Mouse (Mus musculus): ENCODE results near the gene Trarg1. TPM values are rescaled to one million over a fixed set of nuclear protein-coding genes. Genes with fewer than 3 reads are reported as not detected.
"Not testable (repeated sequence)": the region's sequence is repeated elsewhere in the genome, so short reads cannot be mapped to it uniquely, and the experiment has no call there.

The Trarg1 gene
- 0.11 and 0.26 TPM in 2 replicates for polyA plus RNA-seq (2014; fragmentation: Nextera tagmentation; extraction: Ambion mirVana)

DNA sequence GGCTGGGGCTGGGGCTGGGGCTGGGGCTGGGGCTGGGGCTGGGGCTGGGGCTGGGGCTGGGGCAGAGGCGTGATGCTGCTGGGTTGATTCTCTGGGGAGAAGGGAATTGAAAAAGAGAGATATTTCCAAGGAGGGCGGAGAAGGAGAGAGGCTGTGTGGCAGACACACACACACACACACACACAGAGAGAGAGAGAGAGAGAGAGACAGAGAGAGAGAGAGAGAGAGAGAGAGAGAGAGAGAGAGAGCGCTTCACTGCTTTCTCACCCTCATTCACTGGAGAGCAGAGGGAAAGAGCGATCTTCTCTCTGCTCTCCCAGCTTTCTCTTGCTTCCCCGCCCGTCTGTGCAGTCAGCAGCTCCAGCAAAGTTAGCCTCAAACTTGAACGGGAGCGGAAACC, at the start of gene Trarg1:
Trarg1 (plus strand) TSS at position 301 of the 400 bp plus-strand sequence.
- H3K9me3 ChIP-seq (ENCODE audit: control insufficient read depth, low read length); DNase-seq; H3K36me3 ChIP-seq (ENCODE audit: control insufficient read depth, insufficient read depth, low read length); H3K27me3 ChIP-seq (ENCODE audit: control insufficient read depth, insufficient read depth, low read length); H3K4me3 ChIP-seq (replicated peaks; ENCODE audit: low read depth, low read length); H3K9ac ChIP-seq (replicated peaks; ENCODE audit: low read length); H3K4me1 ChIP-seq (ENCODE audit: control insufficient read depth, insufficient read depth, low read length); H3K27ac ChIP-seq (replicated peaks; ENCODE audit: low read depth, low read length); H3K4me2 ChIP-seq (ENCODE audit: low read length); ATAC-seq (ENCODE audit: low FRiP score, low TSS enrichment): not testable (repeated sequence)
- 43% methylated on average over 7 of the region's 8 CpGs for WGBS

DNA sequence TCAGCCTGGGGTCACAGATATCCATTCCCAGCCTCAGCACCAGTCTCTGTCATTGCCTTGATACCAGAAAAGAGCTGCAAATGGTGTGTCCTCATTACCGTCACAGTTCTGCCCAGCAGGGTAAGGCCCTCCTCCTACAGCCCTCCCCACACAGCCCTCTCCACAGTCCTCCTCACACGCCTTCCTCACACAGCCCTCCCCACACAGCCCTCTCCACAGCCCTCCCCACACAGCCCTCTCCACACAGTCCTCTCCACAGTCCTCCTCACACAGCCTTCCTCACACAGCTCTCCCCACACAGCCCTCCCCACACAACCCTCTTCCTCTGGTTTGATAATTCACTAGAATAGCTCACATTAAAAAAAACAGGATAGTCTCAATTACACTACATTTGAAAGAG, 49.6 kb upstream of the Trarg1 start:
- DNase-seq = no peak
- Histone ChIP-seq H3K4me3 (replicated peaks; ENCODE audit: low read depth, low read length) (no peak overlapping the region), H3K27ac (replicated peaks; ENCODE audit: low read depth, low read length) (no peak overlapping the region), H3K27me3 (ENCODE audit: control insufficient read depth, insufficient read depth, low read length) (no peaks in the 10 kb centered on the region), H3K4me1 (ENCODE audit: control insufficient read depth, insufficient read depth, low read length) (no peaks in the 10 kb centered on the region), H3K4me2 (ENCODE audit: low read length) (no peak overlapping the region), H3K9ac (replicated peaks; ENCODE audit: low read length) (no peak overlapping the region), H3K9me3 (ENCODE audit: control insufficient read depth, low read length) (no peaks in the 10 kb centered on the region), H3K36me3 (ENCODE audit: control insufficient read depth, insufficient read depth, low read length) (no peaks in the 10 kb centered on the region)
- WGBS = 43% methylated on average over 2 of the region's 2 CpGs
- ATAC-seq (ENCODE audit: low FRiP score, low TSS enrichment) = no peak

DNA sequence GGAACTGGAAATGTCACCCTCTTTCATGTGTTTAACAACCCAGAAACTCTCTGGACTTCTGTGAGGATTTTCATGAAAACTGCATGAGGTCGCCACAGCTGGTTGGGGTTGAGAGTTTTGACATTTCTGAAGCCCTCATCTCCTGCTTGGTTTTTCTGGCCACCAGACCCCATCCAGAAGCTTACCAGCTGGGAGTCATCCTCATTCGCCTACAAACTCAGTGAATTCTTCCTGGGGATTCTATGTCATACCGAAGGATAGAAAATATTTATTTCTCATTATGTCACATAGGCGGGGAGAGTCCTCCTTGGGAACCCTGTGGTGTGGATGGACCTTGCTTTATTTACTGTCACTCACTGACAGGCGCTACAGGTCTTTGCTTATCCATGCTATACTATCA, 49.1 kb upstream of the Trarg1 start:
- ATAC-seq (ENCODE audit: low FRiP score, low TSS enrichment) (no peak), DNase-seq (no peak)

DNA sequence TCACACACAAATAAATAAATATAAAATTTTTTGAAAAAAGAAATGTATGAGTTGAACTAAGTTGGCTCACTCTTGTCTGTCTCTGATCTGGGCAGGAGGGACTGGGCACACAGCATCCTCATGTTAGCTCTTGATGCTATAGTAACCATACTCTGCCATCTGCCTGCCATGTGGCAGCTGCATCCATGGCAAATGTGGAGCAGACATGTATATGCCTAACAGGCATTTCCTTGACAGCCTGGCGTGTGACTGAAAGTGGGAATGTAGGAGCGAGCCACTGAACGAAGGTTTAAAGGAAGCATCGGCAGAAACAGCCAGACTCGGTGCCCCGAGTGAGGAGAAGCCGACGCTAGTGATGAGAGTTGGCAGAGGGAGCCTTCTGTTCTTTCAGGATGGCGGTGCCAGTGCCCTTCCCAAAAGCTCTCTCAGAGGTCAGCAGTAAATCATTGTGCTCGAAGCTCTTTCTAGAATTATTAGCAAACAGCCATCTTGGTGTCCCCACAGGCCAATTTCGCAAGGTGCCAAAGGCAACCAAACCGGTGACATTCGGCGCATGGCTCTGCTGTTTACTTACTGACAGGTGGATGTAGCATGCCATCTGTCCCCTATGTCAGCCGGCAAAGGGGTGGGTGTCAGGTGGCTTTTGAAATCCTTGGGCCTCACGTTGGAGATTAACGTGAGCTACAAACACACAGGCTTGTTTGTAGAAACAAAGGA, 40.2 kb upstream of the Trarg1 start:
- no peaks in the 10 kb centered on the region for H3K4me1 ChIP-seq (ENCODE audit: control insufficient read depth, insufficient read depth, low read length)
- DNase-seq (no peak), ATAC-seq (ENCODE audit: low FRiP score, low TSS enrichment) (no peak)
- H3K4me2 ChIP-seq (ENCODE audit: low read length) = no peak overlapping the region
- 76% methylated on average over 17 of the region's 17 CpGs for WGBS
- H3K27me3 ChIP-seq (ENCODE audit: control insufficient read depth, insufficient read depth, low read length) = no peaks in the 10 kb centered on the region
- H3K36me3 ChIP-seq (ENCODE audit: control insufficient read depth, insufficient read depth, low read length) = no peaks in the 10 kb centered on the region
- H3K9me3 ChIP-seq (ENCODE audit: control insufficient read depth, low read length) = no peaks in the 10 kb centered on the region
- H3K4me3 ChIP-seq (replicated peaks; ENCODE audit: low read depth, low read length) = no peak overlapping the region
- no peak overlapping the region for H3K27ac ChIP-seq (replicated peaks; ENCODE audit: low read depth, low read length)
- no peak overlapping the region for H3K9ac ChIP-seq (replicated peaks; ENCODE audit: low read length)

More for the DNA sequence above, 49.1 kb upstream of the Trarg1 start:
- Histone ChIP-seq H3K4me2 (ENCODE audit: low read length) (no peak overlapping the region), H3K27me3 (ENCODE audit: control insufficient read depth, insufficient read depth, low read length) (no peaks in the 10 kb centered on the region), H3K4me1 (ENCODE audit: control insufficient read depth, insufficient read depth, low read length) (no peaks in the 10 kb centered on the region), H3K9ac (replicated peaks; ENCODE audit: low read length) (no peak overlapping the region), H3K36me3 (ENCODE audit: control insufficient read depth, insufficient read depth, low read length) (no peaks in the 10 kb centered on the region), H3K4me3 (replicated peaks; ENCODE audit: low read depth, low read length) (no peak overlapping the region), H3K27ac (replicated peaks; ENCODE audit: low read depth, low read length) (no peak overlapping the region), H3K9me3 (ENCODE audit: control insufficient read depth, low read length) (no peaks in the 10 kb centered on the region)
- 82% methylated on average over 5 of the region's 5 CpGs for WGBS

DNA sequence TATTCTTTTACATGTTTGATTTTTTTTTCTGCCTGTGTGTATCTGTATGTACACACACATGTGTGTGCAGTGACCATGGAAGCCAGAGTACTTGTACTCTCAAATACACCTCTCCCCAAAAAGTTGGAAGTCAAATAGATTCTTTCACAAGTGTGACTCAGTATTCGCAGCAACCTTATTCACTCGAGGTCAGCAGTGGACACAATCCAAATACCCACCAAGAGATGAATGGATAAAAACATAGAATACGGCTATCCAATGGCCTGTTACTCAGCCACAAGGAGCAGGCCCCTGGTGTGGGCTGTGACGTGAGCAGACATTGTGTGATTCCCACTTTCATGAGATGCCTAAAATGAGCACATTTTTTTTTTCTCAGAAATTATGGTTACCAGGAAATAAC, 39.4 kb upstream of the Trarg1 start:
- Histone ChIP-seq H3K4me2 (ENCODE audit: low read length) (no peak overlapping the region), H3K9me3 (ENCODE audit: control insufficient read depth, low read length) (no peaks in the 10 kb centered on the region), H3K27me3 (ENCODE audit: control insufficient read depth, insufficient read depth, low read length) (no peaks in the 10 kb centered on the region), H3K9ac (replicated peaks; ENCODE audit: low read length) (no peak overlapping the region), H3K4me3 (replicated peaks; ENCODE audit: low read depth, low read length) (no peak overlapping the region), H3K4me1 (ENCODE audit: control insufficient read depth, insufficient read depth, low read length) (peaks cover 7% of the 10 kb centered on the region; the same call in 1 of the 2 replicates), H3K27ac (replicated peaks; ENCODE audit: low read depth, low read length) (no peak overlapping the region), H3K36me3 (ENCODE audit: control insufficient read depth, insufficient read depth, low read length) (no peaks in the 10 kb centered on the region)
- no peak for DNase-seq
- no peak for ATAC-seq (ENCODE audit: low FRiP score, low TSS enrichment)
- 73% methylated on average over 4 of the region's 4 CpGs for WGBS

DNA sequence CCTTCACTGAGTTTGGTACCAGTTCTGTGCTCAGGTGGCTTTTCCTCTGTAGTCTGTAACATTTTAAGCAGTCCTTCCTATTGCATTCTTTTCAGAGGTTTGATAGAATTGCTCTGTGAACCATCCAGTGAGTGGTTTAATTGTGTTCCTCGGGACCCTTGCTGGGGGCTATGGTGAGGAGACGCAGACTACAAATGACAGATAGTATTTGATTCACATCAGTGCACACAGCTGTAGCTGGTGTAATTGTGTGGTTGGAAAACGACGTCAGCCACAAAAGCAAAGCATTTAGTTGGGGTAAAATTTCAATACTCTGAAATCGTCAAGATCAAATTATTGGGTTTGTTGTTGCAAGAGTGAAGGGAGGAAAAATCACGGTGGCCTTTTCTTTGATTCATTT, 35.4 kb upstream of the Trarg1 start:
- H3K36me3 ChIP-seq (ENCODE audit: control insufficient read depth, insufficient read depth, low read length) = no peaks in the 10 kb centered on the region
- no peak overlapping the region for H3K9ac ChIP-seq (replicated peaks; ENCODE audit: low read length)
- no peak overlapping the region for H3K4me3 ChIP-seq (replicated peaks; ENCODE audit: low read depth, low read length)
- no peaks in the 10 kb centered on the region for H3K27me3 ChIP-seq (ENCODE audit: control insufficient read depth, insufficient read depth, low read length)
- no peaks in the 10 kb centered on the region for H3K9me3 ChIP-seq (ENCODE audit: control insufficient read depth, low read length)
- ATAC-seq (ENCODE audit: low FRiP score, low TSS enrichment) (no peak), DNase-seq (peak; percentile 31)
- peaks cover 25% of the 10 kb centered on the region for H3K4me1 ChIP-seq (ENCODE audit: control insufficient read depth, insufficient read depth, low read length)
- WGBS = 33% methylated on average over 6 of the region's 6 CpGs
- H3K27ac ChIP-seq (replicated peaks; ENCODE audit: low read depth, low read length) = peak overlapping the region; percentile 69; the same call in 1 of the 2 replicates
- H3K4me2 ChIP-seq (ENCODE audit: low read length) = no peak overlapping the region

DNA sequence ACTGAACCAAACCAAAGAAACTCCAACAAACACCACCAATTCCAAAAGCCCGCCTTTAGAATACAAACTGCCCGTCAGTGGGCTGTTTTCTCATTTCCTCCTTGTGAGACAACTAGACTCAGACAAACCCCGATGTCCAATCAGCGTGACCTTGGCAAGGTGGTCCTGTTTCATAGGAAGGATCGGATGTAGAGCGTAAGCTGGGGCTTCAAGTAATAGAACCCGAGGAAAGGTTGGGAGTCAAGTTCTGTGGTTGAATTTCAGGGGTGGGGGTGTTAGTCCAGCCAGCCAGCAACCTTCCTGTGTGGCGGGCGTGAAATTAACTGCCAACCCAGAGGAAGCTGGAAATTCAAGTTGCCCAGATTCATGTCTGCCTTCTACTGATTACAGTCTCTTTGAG, 34.6 kb upstream of the Trarg1 start:
- peak; percentile 24 for DNase-seq
- peak overlapping the region; percentile 69 for H3K27ac ChIP-seq (replicated peaks; ENCODE audit: low read depth, low read length)

DNA sequence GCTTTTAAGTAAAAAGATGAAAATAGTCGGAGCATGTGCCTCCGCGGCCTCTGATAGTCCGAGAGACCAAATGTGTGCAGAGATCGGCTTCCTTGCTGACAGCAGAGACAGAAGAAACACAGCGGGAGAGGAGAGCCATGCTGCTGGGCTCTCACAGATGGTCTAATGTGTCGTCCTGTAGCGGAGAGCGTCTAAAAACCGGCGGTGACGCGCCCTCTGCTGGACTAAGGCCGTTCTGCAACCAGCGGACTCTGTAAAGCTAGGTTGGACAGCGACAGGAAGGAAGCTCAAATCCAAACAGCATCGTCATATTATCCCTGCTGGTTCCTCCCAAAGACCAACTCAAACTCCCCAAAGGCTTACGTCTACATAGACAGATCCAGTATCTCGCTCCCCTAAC, 33.7 kb upstream of the Trarg1 start:
- Histone ChIP-seq H3K9ac (replicated peaks; ENCODE audit: low read length) (peak overlapping the region; percentile 38), H3K27ac (replicated peaks; ENCODE audit: low read depth, low read length) (peak overlapping the region; percentile 49), H3K4me2 (ENCODE audit: low read length) (peak overlapping the region; percentile 55), H3K4me1 (ENCODE audit: control insufficient read depth, insufficient read depth, low read length) (peaks cover 25% of the 10 kb centered on the region), H3K9me3 (ENCODE audit: control insufficient read depth, low read length) (no peaks in the 10 kb centered on the region), H3K4me3 (replicated peaks; ENCODE audit: low read depth, low read length) (peak overlapping the region; percentile 23), H3K36me3 (ENCODE audit: control insufficient read depth, insufficient read depth, low read length) (no peaks in the 10 kb centered on the region), H3K27me3 (ENCODE audit: control insufficient read depth, insufficient read depth, low read length) (no peaks in the 10 kb centered on the region)
- ATAC-seq (ENCODE audit: low FRiP score, low TSS enrichment) (peak; percentile 77; the same call in 1 of the 2 replicates), DNase-seq (peak; percentile 97)
- under 1% methylated on average over 19 of the region's 19 CpGs for WGBS

More for the DNA sequence above, 34.6 kb upstream of the Trarg1 start:
- H3K9ac ChIP-seq (replicated peaks; ENCODE audit: low read length) = 0 out of 2 replicates have a peak overlapping the region, but pooled peaks have one; percentile 16
- no peaks in the 10 kb centered on the region for H3K27me3 ChIP-seq (ENCODE audit: control insufficient read depth, insufficient read depth, low read length)
- WGBS = 64% methylated on average over 9 of the region's 9 CpGs
- peaks cover 25% of the 10 kb centered on the region for H3K4me1 ChIP-seq (ENCODE audit: control insufficient read depth, insufficient read depth, low read length)
- H3K4me2 ChIP-seq (ENCODE audit: low read length) = no peak overlapping the region
- H3K9me3 ChIP-seq (ENCODE audit: control insufficient read depth, low read length) = no peaks in the 10 kb centered on the region
- no peak overlapping the region for H3K4me3 ChIP-seq (replicated peaks; ENCODE audit: low read depth, low read length)
- H3K36me3 ChIP-seq (ENCODE audit: control insufficient read depth, insufficient read depth, low read length) = no peaks in the 10 kb centered on the region
- no peak for ATAC-seq (ENCODE audit: low FRiP score, low TSS enrichment)

DNA sequence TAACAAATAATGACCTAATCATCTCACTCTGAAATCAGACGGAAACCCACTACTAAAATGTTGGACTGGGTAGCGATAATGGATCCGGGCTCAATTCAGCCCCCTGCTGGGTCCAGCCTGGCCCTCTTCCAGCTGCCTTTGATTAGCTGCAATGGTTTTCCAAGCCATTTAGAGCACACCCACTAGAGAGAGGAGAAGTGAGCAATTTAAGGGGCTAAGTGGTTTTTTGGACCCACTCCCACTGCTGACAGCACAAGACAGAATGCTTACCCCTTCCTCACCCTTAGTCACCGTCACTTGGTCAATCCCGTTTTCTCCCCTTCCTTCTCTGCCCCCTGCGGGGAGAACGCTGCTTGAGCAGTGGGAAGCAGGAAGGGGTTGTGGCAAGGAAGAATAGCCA, 32.5 kb upstream of the Trarg1 start:
- Histone ChIP-seq H3K36me3 (ENCODE audit: control insufficient read depth, insufficient read depth, low read length) (no peaks in the 10 kb centered on the region), H3K27me3 (ENCODE audit: control insufficient read depth, insufficient read depth, low read length) (no peaks in the 10 kb centered on the region), H3K4me2 (ENCODE audit: low read length) (peak overlapping the region; percentile 43), H3K9me3 (ENCODE audit: control insufficient read depth, low read length) (no peaks in the 10 kb centered on the region), H3K27ac (replicated peaks; ENCODE audit: low read depth, low read length) (peak overlapping the region; percentile 43), H3K9ac (replicated peaks; ENCODE audit: low read length) (peak overlapping the region; percentile 10; the same call in 1 of the 2 replicates), H3K4me3 (replicated peaks; ENCODE audit: low read depth, low read length) (no peak overlapping the region), H3K4me1 (ENCODE audit: control insufficient read depth, insufficient read depth, low read length) (peaks cover 25% of the 10 kb centered on the region)
- WGBS = 2% methylated on average over 7 of the region's 7 CpGs
- peak; percentile 75 for DNase-seq
- ATAC-seq (ENCODE audit: low FRiP score, low TSS enrichment) = peak; percentile 34

Data from midbrain, embryonic 14.5 days (tissue).